ENCODE assay signal across 17 mouse cellular contexts in genomic region chr12:77857281-77857680, GRCm38 (mm10).
DNase-seq lines count a peak whose midpoint lies in the region; ATAC-seq and TF ChIP-seq lines count a peak whose summit lies in the region.
"Had no signal": no experiment of that assay in that cellular context is flagged by ENCODE, and none has a peak within 500 bp of the region (broad histone marks: within the 10 kb centered on the region; RNA-seq: fewer than 3 reads in every experiment).

No protein-coding gene starts in this region.

- 73% methylated on average over 4 of the region's 4 CpGs for WGBS in forebrain, embryonic 13.5 days
- 72% methylated on average over 4 of the region's 4 CpGs for WGBS in forebrain, embryonic 10.5 days

- ATAC-seq in forebrain, embryonic 13.5 days, result peak; percentile 69; the same call in 1 of the 2 replicates
- ATAC-seq: Patski had no signal

- no peaks in the 10 kb centered on the region for H3K9me3 ChIP-seq in forebrain, embryonic 13.5 days (replicated peaks)
- no peaks in the 10 kb centered on the region for H3K9me3 ChIP-seq in forebrain, embryonic 10.5 days
- H3K9me3 ChIP-seq: limb, embryonic 10.5 days; liver, embryonic 13.5 days had no signal

- no peak overlapping the region for H3K27ac ChIP-seq in forebrain, embryonic 13.5 days
- no peak overlapping the region for H3K27ac ChIP-seq in forebrain, embryonic 10.5 days
- H3K27ac ChIP-seq in layer of hippocampus, adult 2 months, result peak overlapping the region; percentile 1; the same call in 1 of the 2 replicates
- H3K27ac ChIP-seq: limb, embryonic 10.5 days; liver, embryonic 13.5 days; stomach, postnatal 0 days had no signal

- H3K36me3 ChIP-seq in forebrain, embryonic 13.5 days (ENCODE audit: poor library complexity, severe bottlenecking), result no peaks in the 10 kb centered on the region
- H3K36me3 ChIP-seq in forebrain, embryonic 10.5 days (replicated peaks), result no peaks in the 10 kb centered on the region
- H3K36me3 ChIP-seq: limb, embryonic 10.5 days; liver, embryonic 13.5 days had no signal

- H3K4me2 ChIP-seq in forebrain, embryonic 13.5 days, result no peak overlapping the region
- H3K4me2 ChIP-seq: liver, embryonic 13.5 days had no signal

- H3K4me3 ChIP-seq in forebrain, embryonic 13.5 days, result no peak overlapping the region
- no peak overlapping the region for H3K4me3 ChIP-seq in forebrain, embryonic 10.5 days
- no peak overlapping the region for H3K4me3 ChIP-seq in layer of hippocampus, adult 2 months
- H3K4me3 ChIP-seq: limb, embryonic 10.5 days; liver, embryonic 13.5 days; megakaryocyte, embryonic 14.5 days had no signal

- no peak for DNase-seq in forebrain, embryonic 10.5 days (ENCODE audit: extremely low spot score, low spot score)
- no peak for DNase-seq in layer of hippocampus, adult 2 months (ENCODE audit: low spot score in 2 of 2)
- DNase-seq in layer of hippocampus, postnatal 36 days, result no peak
- peak; percentile 16 for DNase-seq in testis, postnatal 14 days (ENCODE audit: low spot score)
- DNase-seq in testis, postnatal 10 days (ENCODE audit: low spot score), result no peak
- no peak for DNase-seq in urinary bladder, postnatal 4 days (ENCODE audit: low spot score in 2 of 2)
- no peak for DNase-seq in adrenal gland, postnatal 14 days
- DNase-seq: B cell, adult 2 months; cerebellum, adult 11-12 months; kidney, adult 18-20 months; kidney, postnatal 36 days; liver, embryonic 13.5 days had no signal

- H3K9ac ChIP-seq in forebrain, embryonic 13.5 days, result no peak overlapping the region
- H3K9ac ChIP-seq: liver, embryonic 13.5 days had no signal

- no peak for TF ChIP-seq CTCF in layer of hippocampus, adult 2 months (conservative IDR thresholded peaks at IDR 0.05)

- no peaks in the 10 kb centered on the region for H3K27me3 ChIP-seq in forebrain, embryonic 13.5 days
- no peaks in the 10 kb centered on the region for H3K27me3 ChIP-seq in forebrain, embryonic 10.5 days (ENCODE audit: poor library complexity, severe bottlenecking)
- H3K27me3 ChIP-seq: liver, embryonic 13.5 days; megakaryocyte, embryonic 14.5 days had no signal

- peaks cover 36% of the 10 kb centered on the region for H3K4me1 ChIP-seq in forebrain, embryonic 13.5 days
- peaks cover 42% of the 10 kb centered on the region for H3K4me1 ChIP-seq in forebrain, embryonic 10.5 days
- H3K4me1 ChIP-seq: liver, embryonic 13.5 days; megakaryocyte, embryonic 14.5 days had no signal
